Mouse (Mus musculus) brown adipose tissue, adult 24 weeks (tissue): ENCODE measurements around the gene Coq10a. TPM values are rescaled to one million over a fixed set of nuclear protein-coding genes. Genes with fewer than 3 reads are reported as not detected.
A peak's percentile ranks its signal among the peaks of the same experiment; 100 is the strongest.

Experiments
- H3K27ac ChIP-seq: fragments of 200-500 bp; replicated peaks from 2 replicates; pipeline ENCODE4 v1.5.1; 2012; ENCODE audit warnings: low read depth, mild to moderate bottlenecking, low read length
- H3K4me1 ChIP-seq: fragments of 200-500 bp; 2 replicates; pipeline ENCODE4 v1.6.1; 2012; ENCODE audit warnings: low read length, mixed read lengths; ENCODE audit not compliant: control insufficient read depth, insufficient read depth, insufficient read length
- H3K4me3 ChIP-seq: fragments of 200-500 bp; 2 replicates; pipeline ENCODE4 v1.5.1; 2012; ENCODE audit warnings: low read depth, mild to moderate bottlenecking, low read length, moderate library complexity; ENCODE audit not compliant: insufficient read depth
- polyA plus RNA-seq: library from polyadenylated mRNA; stranded (reverse); fragments of >200 nt; gene quantifications from 2 replicates; pipeline ENCODE4 v1.2.4, GENCODE M21; 2012; ENCODE audit not compliant: missing spikeins, insufficient read depth, insufficient read length

Coq10a gene
- polyA plus RNA-seq, 1 experiment = 173 TPM

DNA sequence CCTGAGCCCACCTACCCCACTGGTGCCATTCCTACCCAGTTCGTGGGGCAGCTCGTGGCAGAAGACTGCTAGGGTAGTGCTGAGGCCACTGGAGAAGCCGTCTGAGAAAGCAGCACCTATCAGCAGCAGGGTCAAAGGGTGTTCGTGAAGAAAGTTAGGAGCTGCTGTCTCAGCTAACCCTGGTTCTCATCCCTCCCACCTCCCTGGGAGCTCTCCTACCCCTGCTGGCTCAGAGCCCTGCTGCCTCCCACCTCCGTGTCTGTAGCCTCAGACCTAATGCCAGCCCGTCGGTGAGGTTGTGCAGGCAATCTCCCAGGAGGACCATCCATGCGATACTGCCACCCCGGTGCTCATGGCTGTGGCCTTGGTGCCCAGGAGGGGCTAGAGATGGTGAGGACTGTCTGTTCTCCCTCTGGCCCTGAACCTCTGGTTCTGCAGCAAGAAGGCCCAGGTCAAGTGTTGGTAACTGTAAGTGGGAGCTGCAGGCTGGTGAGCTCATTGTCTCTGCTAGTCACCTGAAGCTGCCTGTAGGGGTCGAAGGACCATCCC is 28.0 kb upstream of the Coq10a start:
- Histone ChIP-seq H3K4me3 (no peak overlapping the region), H3K4me1 (no peaks in the 10 kb centered on the region)

DNA sequence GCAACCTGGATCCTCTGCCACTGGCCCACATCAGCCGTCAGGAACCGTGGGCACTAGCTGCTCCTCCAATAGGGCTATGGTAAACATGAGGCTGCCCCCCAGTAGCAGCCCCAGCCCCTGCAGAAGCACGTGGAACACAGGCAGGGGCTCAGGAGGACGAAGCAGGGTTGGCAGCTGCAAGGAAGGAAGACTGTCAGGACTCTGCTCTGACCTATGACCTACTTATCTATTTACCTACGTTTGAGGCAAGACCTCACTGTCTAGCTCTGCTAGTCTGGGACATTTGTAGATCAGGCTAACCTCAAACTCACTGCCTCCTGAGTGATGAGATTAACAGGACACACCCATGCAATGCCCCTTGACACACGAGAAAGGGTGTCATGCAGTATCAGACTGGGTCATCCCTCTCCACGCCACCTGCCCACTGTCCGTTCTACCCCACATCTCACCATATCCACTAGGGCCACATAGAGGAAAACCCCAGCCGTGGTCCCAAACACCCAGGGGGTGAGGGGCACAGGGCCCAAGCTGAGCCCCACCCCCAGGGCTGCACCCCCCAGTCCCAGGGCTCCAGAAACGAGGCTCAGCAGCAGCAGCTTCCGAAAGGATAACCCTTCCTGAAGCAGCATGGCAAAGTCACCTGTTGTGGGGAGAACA is 27.3 kb upstream of the Coq10a start:
- Histone ChIP-seq H3K4me1 (no peaks in the 10 kb centered on the region), H3K4me3 (no peak overlapping the region), H3K27ac (no peak overlapping the region)

More for the DNA sequence above, 28.0 kb upstream of the Coq10a start:
- no peak overlapping the region for H3K27ac ChIP-seq

DNA sequence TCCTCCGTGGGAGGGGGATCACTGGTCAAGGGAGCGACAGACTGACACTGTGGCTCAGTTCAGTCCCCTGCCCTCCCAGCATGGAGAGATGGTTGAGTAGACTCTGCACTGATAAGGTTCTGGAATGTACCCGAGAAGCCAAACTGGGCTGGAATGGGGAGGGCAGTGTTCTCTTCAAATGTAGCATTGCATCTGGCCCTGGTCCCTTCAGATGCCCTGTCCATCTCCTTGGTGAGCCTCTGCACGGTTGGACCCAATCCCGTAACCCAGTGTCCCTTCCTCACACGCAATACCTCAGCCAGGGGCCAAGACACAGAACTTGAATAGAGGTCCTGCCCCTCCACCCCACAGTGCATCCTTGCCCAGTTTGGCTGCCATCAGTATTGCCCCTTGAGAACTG is 23.1 kb upstream of the Coq10a start:
- Histone ChIP-seq H3K4me1 (no peaks in the 10 kb centered on the region), H3K27ac (no peak overlapping the region), H3K4me3 (no peak overlapping the region)

- H3K27ac ChIP-seq = no peak overlapping the region
- no peaks in the 10 kb centered on the region for H3K4me1 ChIP-seq
- H3K4me3 ChIP-seq = no peak overlapping the region
Observed at GRCm38 (mm10) chr10:128390366-128390765, 21.6 kb upstream of the Coq10a start.

GRCm38 (mm10) chr10:128389570-128389969 is 20.8 kb upstream of the Coq10a start:
- Histone ChIP-seq H3K27ac (no peak overlapping the region), H3K4me3 (no peak overlapping the region), H3K4me1 (no peaks in the 10 kb centered on the region)

- H3K4me3 ChIP-seq = no peak overlapping the region
- no peaks in the 10 kb centered on the region for H3K4me1 ChIP-seq
- H3K27ac ChIP-seq = no peak overlapping the region
Observed at GRCm38 (mm10) chr10:128388941-128389340, 20.1 kb upstream of the Coq10a start.

- Histone ChIP-seq H3K4me3 (no peak overlapping the region), H3K4me1 (no peaks in the 10 kb centered on the region), H3K27ac (no peak overlapping the region)
Observed at GRCm38 (mm10) chr10:128385902-128386301, 17.1 kb upstream of the Coq10a start.

GRCm38 (mm10) chr10:128382482-128382881 is 13.7 kb upstream of the Coq10a start:
- no peak overlapping the region for H3K4me3 ChIP-seq
- H3K4me1 ChIP-seq = peaks cover 7% of the 10 kb centered on the region; the same call in 1 of the 2 replicates
- H3K27ac ChIP-seq = no peak overlapping the region

DNA sequence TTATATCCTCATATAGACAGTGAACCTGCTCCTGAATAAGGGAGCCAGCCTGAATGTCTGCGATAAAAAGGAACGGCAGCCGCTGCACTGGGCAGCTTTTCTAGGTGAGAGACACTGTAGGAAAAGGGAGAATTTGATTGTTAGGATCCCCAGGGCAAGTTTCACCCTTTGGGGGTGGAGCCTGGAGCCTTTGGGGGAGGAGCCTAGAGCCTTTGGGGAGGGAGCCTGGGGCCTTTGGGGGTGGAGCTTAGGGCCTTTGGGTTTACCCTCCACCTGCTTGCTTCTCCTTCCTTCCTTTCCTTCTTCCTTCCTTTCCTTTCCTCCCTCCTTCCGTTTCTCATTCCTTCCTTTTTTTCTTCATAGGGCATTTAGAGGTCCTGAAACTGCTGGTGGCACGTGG is 11.8 kb upstream of the Coq10a start:
- Histone ChIP-seq H3K4me3 (no peak overlapping the region), H3K4me1 (peaks cover 7% of the 10 kb centered on the region; the same call in 1 of the 2 replicates), H3K27ac (no peak overlapping the region)

DNA sequence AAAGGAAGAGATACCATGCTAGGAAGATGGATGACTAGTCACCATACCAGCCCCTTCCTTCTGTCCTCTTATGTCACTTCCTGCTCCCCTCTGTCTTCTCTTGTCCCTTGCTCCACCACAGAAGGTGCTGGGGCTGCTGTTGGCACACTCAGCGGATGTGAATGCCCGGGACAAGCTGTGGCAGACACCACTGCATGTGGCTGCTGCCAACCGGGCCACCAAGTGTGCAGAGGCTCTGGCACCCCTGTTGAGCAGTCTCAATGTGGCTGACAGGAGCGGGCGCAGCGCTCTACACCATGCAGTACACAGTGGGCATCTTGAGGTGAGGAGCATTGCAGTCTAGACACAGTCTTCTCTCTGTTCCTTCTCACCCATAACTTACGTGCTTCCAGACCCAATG is 10.5 kb upstream of the Coq10a start:
- Histone ChIP-seq H3K27ac (peak overlapping the region; percentile 52), H3K4me1 (peaks cover 7% of the 10 kb centered on the region; the same call in 1 of the 2 replicates), H3K4me3 (no peak overlapping the region)

DNA sequence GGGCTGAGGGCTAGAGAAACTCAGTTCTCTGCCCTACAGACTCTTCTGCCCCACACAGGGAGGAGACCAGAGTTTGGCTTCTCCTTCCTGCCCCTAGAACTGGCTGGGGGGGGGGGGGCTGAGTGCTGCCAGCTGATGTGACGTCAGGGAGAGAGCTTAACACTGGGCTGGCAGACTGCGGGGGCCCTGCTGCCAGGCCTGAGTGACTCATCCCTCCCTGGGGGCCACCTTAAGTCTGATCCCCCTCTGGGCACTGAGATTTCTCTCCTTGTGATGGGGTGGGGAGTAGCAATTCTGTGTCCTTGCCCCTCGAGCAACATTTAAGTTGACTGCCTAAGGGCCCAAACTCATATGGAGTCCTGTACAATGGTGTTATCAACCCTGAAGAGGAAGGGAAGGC is 9.7 kb upstream of the Coq10a start:
- Histone ChIP-seq H3K4me3 (peak overlapping the region; percentile 68), H3K4me1 (peaks cover 7% of the 10 kb centered on the region; the same call in 1 of the 2 replicates), H3K27ac (peak overlapping the region; percentile 71)

GRCm38 (mm10) chr10:128377940-128378448 is 9.2 kb upstream of the Coq10a start:
- Histone ChIP-seq H3K27ac (peak overlapping the region; percentile 71), H3K4me1 (peaks cover 7% of the 10 kb centered on the region; the same call in 1 of the 2 replicates)

GRCm38 (mm10) chr10:128377222-128377939 is 8.6 kb upstream of the Coq10a start:
- H3K4me3 ChIP-seq = peak overlapping the region; percentile 68
- H3K27ac ChIP-seq = peak overlapping the region; percentile 71
- peaks cover 7% of the 10 kb centered on the region; the same call in 1 of the 2 replicates for H3K4me1 ChIP-seq

More at GRCm38 (mm10) chr10:128377940-128378448, 9.2 kb upstream of the Coq10a start:
- H3K4me3 ChIP-seq = peak overlapping the region; percentile 68

DNA sequence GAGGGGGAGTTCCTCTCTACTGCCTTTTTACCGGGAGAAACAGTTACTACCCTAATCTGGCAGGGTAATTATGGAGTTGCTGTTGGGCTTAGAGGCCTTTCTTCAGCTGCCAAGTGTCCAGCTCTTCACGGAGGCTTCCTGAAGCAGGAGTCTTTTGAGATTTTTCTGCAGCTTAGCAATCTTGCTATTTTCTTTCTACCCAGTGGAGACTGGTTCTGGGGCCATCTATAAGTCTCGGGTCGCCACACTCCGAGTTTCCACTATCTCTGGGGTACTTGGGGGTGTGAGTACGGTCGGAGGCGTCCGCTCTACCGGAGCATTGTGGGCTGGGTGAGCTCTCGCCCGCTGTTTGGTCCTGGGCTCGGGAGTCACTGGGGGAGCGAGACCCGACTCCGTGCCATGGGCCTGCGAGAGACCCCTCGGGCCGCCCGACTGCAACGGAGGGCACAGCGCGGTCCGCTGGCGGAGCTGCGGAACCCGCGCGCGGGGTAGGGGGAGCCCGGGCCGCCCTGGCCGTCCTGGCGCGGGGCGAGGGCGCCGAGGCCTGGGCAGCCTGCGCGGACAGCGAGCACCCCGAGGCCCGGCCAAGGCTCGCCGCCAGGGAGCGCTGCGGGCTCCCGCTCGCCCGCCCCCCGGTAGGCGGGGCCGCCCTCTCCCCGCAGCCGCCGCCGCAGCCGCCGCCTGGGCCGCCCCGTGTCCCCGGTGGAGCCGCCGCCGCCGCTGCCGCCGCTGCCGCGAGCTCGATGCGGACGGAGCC is 7.8 kb upstream of the Coq10a start, which contains the start of gene Ankrd52:
Ankrd52 (plus strand) TSS at position 661 of the 757 bp plus-strand sequence.
- peaks cover 7% of the 10 kb centered on the region; the same call in 1 of the 2 replicates for H3K4me1 ChIP-seq
- peak within 1 kb of the TSS; percentile 96 for H3K4me3 ChIP-seq
- peak within 1 kb of the TSS; percentile 92 for H3K27ac ChIP-seq

GRCm38 (mm10) chr10:128376099-128376454 is 7.3 kb upstream of the Coq10a start:
- H3K4me3 ChIP-seq = peak overlapping the region; percentile 96
- H3K4me1 ChIP-seq = peaks cover 7% of the 10 kb centered on the region; the same call in 1 of the 2 replicates
- H3K27ac ChIP-seq = peak overlapping the region; percentile 92
